Mouse (Mus musculus) brain, embryonic 14.5 days (tissue): ENCODE measurements around the gene Pacsin2.
"Not testable (repeated sequence)": the region's sequence is repeated elsewhere in the genome, so short reads cannot be mapped to it uniquely, and the experiment has no call there.

Experiments
- CTCF ChIP-seq: fragments of 200-500 bp; IDR thresholded peaks from 2 replicates; pipeline ENCODE4 v1.5.1; 2012; ENCODE audit warnings: inconsistent platforms, mild to moderate bottlenecking, moderate library complexity, borderline replicate concordance; ENCODE audit not compliant: insufficient read depth, insufficient read length; ENCODE audit errors: extremely low read depth
- POLR2A ChIP-seq: fragments of 200-500 bp; IDR thresholded peaks from 2 replicates; pipeline ENCODE4 v1.6.1; 2012; ENCODE audit warnings: mild to moderate bottlenecking, inconsistent platforms, borderline replicate concordance; ENCODE audit not compliant: poor library complexity, insufficient read depth, insufficient read length, severe bottlenecking; ENCODE audit errors: extremely low read depth

DNA sequence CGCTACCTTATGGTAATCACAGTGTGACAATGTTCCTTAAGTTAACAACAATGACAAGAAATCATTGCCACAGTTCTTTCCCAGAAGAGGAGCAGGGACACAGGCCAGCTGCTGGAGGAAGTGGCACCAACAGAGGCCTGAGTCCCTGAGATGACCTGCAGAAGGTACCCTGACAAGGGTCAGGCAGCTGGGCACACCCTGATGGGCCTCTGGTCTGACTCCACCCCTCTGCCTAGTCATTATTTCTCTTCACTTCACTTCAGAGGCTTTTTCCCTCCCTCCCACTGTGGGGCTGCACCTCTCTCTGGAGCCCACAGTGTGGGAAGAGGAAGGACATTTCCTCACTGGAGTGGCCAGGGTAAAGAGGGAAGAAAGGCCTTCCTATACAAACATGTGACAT, 101.6 kb downstream of the Pacsin2 start:
- TF ChIP-seq CTCF, POLR2A: not testable (repeated sequence)
